23 mouse cellular contexts compared by ENCODE assay signal in genomic region chr6:92347278-92348028, GRCm38 (mm10).
DNase-seq lines count a peak whose midpoint lies in the region; ATAC-seq lines count a peak whose summit lies in the region.
"Had no signal": no experiment of that assay in that cellular context is flagged by ENCODE, and none has a peak within 500 bp of the region (broad histone marks: within the 10 kb centered on the region; RNA-seq: fewer than 3 reads in every experiment).

No protein-coding gene starts in this region.

- no peaks in the 10 kb centered on the region for H3K36me3 ChIP-seq in midbrain, embryonic 14.5 days (ENCODE audit: control insufficient read depth, insufficient read depth, low read length)
- H3K36me3 ChIP-seq in midbrain, embryonic 10.5 days = no peaks in the 10 kb centered on the region
- no peaks in the 10 kb centered on the region for H3K36me3 ChIP-seq in forebrain, embryonic 16.5 days (ENCODE audit: control insufficient read depth, insufficient read depth)
- H3K36me3 ChIP-seq: heart, embryonic 13.5 days; hindbrain, embryonic 13.5 days; limb, embryonic 15.5 days; lung, embryonic 15.5 days had no signal

- no peak for DNase-seq in frontal cortex, postnatal 25 days (ENCODE audit: low spot score in 2 of 2)
- DNase-seq in midbrain, embryonic 14.5 days = peak; percentile 40
- no peak for DNase-seq in midbrain, embryonic 10.5 days (ENCODE audit: low spot score)
- peak; percentile 14 for DNase-seq in right cerebral cortex, postnatal 4 days
- DNase-seq: adrenal gland, postnatal 25 days; cerebellum, adult 11-12 months; cerebellum, postnatal 10 days; gastrocnemius, postnatal 10 days; heart, postnatal 14 days; kidney, adult 2 months; left cerebral cortex, postnatal 4 days; lung, postnatal 36 days; spleen, adult 18-20 months; thymus, postnatal 14 days had no signal

- H3K27ac ChIP-seq in midbrain, embryonic 14.5 days (replicated peaks; ENCODE audit: low read depth, low read length) = peak overlapping the region; percentile 55
- H3K27ac ChIP-seq in midbrain, embryonic 10.5 days (replicated peaks) = no peak overlapping the region
- H3K27ac ChIP-seq in forebrain, embryonic 16.5 days (ENCODE audit: low read length) = peak overlapping the region; percentile 30; the same call in 1 of the 2 replicates
- H3K27ac ChIP-seq: heart, embryonic 13.5 days; hindbrain, embryonic 13.5 days; kidney, postnatal 0 days; limb, embryonic 15.5 days; liver, embryonic 14.5 days; lung, embryonic 15.5 days had no signal

- H3K4me1 ChIP-seq in midbrain, embryonic 14.5 days (ENCODE audit: control insufficient read depth, insufficient read depth, low read length) = peaks cover 12% of the 10 kb centered on the region
- H3K4me1 ChIP-seq in midbrain, embryonic 10.5 days = peaks cover 5% of the 10 kb centered on the region; the same call in 1 of the 2 replicates
- peaks cover 16% of the 10 kb centered on the region for H3K4me1 ChIP-seq in forebrain, embryonic 16.5 days (replicated peaks; ENCODE audit: control insufficient read depth, insufficient read depth, low read length)
- H3K4me1 ChIP-seq: heart, embryonic 13.5 days; limb, embryonic 15.5 days; lung, embryonic 15.5 days had no signal

- no peak overlapping the region; the same call in 1 of the 2 replicates for H3K9ac ChIP-seq in midbrain, embryonic 14.5 days (replicated peaks; ENCODE audit: low read length)
- H3K9ac ChIP-seq in forebrain, embryonic 16.5 days (replicated peaks; ENCODE audit: low read depth, low read length) = no peak overlapping the region
- H3K9ac ChIP-seq: heart, embryonic 13.5 days; hindbrain, embryonic 13.5 days; limb, embryonic 15.5 days; liver, embryonic 14.5 days; lung, embryonic 15.5 days had no signal

- no peak overlapping the region; the same call in 1 of the 2 replicates for H3K4me2 ChIP-seq in midbrain, embryonic 14.5 days (ENCODE audit: low read length)
- H3K4me2 ChIP-seq in forebrain, embryonic 16.5 days (ENCODE audit: low read length) = peak overlapping the region; percentile 14; the same call in 1 of the 2 replicates
- H3K4me2 ChIP-seq: heart, embryonic 13.5 days; hindbrain, embryonic 13.5 days; limb, embryonic 15.5 days; lung, embryonic 15.5 days had no signal

- H3K4me3 ChIP-seq in midbrain, embryonic 14.5 days (replicated peaks; ENCODE audit: low read depth, low read length) = no peak overlapping the region
- no peak overlapping the region for H3K4me3 ChIP-seq in midbrain, embryonic 10.5 days
- no peak overlapping the region for H3K4me3 ChIP-seq in forebrain, embryonic 16.5 days (replicated peaks; ENCODE audit: low read length)
- H3K4me3 ChIP-seq: heart, embryonic 13.5 days; hindbrain, embryonic 13.5 days; limb, embryonic 15.5 days; lung, embryonic 15.5 days had no signal

- WGBS in midbrain, embryonic 14.5 days = 58% methylated on average over 10 of the region's 10 CpGs
- 78% methylated on average over 10 of the region's 10 CpGs for WGBS in midbrain, embryonic 10.5 days
- WGBS in forebrain, embryonic 16.5 days = 59% methylated on average over 10 of the region's 10 CpGs

- no peaks in the 10 kb centered on the region for H3K9me3 ChIP-seq in midbrain, embryonic 14.5 days (ENCODE audit: control insufficient read depth, low read length)
- H3K9me3 ChIP-seq in midbrain, embryonic 10.5 days (replicated peaks) = no peaks in the 10 kb centered on the region
- no peaks in the 10 kb centered on the region for H3K9me3 ChIP-seq in forebrain, embryonic 16.5 days (ENCODE audit: control insufficient read depth, low read length)
- H3K9me3 ChIP-seq: heart, embryonic 13.5 days; hindbrain, embryonic 13.5 days; limb, embryonic 15.5 days; lung, embryonic 15.5 days had no signal

- ATAC-seq in frontal cortex, adult (ENCODE audit: low TSS enrichment) = peak; percentile 64
- ATAC-seq in midbrain, embryonic 14.5 days (ENCODE audit: low FRiP score, low TSS enrichment) = no peak
- ATAC-seq in forebrain, embryonic 16.5 days = 0 out of 2 replicates have a peak, but pooled peaks have one; percentile 49
- ATAC-seq in inflammation-experienced regulatory T-cells, adult 6 months = no peak

- H3K27me3 ChIP-seq in midbrain, embryonic 14.5 days (ENCODE audit: control insufficient read depth, insufficient read depth, low read length) = no peaks in the 10 kb centered on the region
- no peaks in the 10 kb centered on the region for H3K27me3 ChIP-seq in midbrain, embryonic 10.5 days (ENCODE audit: low read depth, poor library complexity, severe bottlenecking)
- no peaks in the 10 kb centered on the region for H3K27me3 ChIP-seq in forebrain, embryonic 16.5 days (replicated peaks; ENCODE audit: control insufficient read depth, insufficient read depth, low read length)
- H3K27me3 ChIP-seq: heart, embryonic 13.5 days; hindbrain, embryonic 13.5 days; limb, embryonic 15.5 days; lung, embryonic 15.5 days had no signal

Comparison
In these comparisons a context has a peak if more than half of its experiments do, and no peak if none do; other contexts are left out.
1. DNase-seq: peak in midbrain, embryonic 14.5 days (single experiment) and right cerebral cortex, postnatal 4 days (single experiment); none in frontal cortex, postnatal 25 days (0 of 2) and midbrain, embryonic 10.5 days (single experiment).
2. ATAC-seq: peak in frontal cortex, adult (single experiment) and forebrain, embryonic 16.5 days (single experiment); none in midbrain, embryonic 14.5 days (single experiment) and inflammation-experienced regulatory T-cells, adult 6 months (single experiment).